Mouse (Mus musculus) heart, postnatal 14 days (tissue): ENCODE measurements around the gene Npff. TPM values are rescaled to one million over a fixed set of nuclear protein-coding genes. Genes with fewer than 3 reads are reported as not detected.

Experiments
- DNase-seq, 2 experiments: peaks; one replicate each; pipeline ENCODE4 v3.0.0; 2021 to 2022
- intact Hi-C: fragments of 180-260 bp; cut with DNase I; formaldehyde crosslinking; loops from one replicate; pipeline ENCODE4 v1.15.1; 2025
- total RNA-seq, 2 experiments: library from RNA; stranded (reverse); gene quantifications; 2 replicates each; pipeline ENCODE4 v1.2.3; 2021

The Npff gene
- total RNA-seq, 2 experiments from 2014 or later: 2.7 to 3.5 TPM

DNA sequence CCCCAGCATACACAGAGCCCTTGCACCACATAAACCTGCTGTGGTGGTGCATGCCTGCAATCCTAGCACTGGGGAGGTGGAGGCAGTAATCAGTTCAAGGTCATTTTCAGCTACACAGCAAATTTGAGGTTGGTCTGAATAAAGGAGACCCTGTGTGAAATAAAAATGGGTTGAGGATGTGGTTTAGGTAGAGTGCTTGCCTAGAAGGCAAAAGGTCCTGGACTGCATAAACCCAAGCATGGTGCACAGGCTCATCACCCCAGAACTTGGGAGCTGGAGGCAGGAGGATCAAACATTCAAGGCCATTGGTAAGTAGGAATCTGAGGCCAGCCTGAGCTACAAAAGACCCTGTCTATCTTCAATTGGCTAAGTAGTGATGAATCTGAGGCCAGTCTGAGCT is 17.2 kb downstream of the Npff start:
- no peak for DNase-seq
- intact Hi-C loops: no loop called here

DNA sequence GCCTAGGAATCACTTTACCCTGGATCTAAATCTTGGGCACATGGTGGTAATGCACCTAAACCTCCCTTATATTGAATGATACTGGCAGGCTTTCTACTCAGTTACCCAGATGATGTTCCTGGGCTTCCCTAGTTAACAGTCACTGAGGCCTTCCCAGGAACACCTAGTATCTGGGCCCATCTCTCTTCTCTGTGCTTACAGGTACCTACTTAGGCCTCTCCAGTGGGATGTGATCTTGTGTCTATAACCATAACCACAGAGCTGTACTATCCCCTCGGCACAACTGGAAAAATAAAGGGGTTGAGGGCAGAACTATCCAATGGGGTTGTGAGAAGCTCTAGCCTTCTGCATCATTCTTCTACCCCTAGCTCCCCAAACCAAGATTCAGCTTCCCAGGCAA is 17.9 kb downstream of the Npff start:
- DNase-seq: no peak
- intact Hi-C loops: no loop called here

- intact Hi-C loops: no loop called here
- no peak for DNase-seq
These were observed 18.3 kb downstream of the Npff start for GRCm38 (mm10) chr15:102506464-102506830.

DNA sequence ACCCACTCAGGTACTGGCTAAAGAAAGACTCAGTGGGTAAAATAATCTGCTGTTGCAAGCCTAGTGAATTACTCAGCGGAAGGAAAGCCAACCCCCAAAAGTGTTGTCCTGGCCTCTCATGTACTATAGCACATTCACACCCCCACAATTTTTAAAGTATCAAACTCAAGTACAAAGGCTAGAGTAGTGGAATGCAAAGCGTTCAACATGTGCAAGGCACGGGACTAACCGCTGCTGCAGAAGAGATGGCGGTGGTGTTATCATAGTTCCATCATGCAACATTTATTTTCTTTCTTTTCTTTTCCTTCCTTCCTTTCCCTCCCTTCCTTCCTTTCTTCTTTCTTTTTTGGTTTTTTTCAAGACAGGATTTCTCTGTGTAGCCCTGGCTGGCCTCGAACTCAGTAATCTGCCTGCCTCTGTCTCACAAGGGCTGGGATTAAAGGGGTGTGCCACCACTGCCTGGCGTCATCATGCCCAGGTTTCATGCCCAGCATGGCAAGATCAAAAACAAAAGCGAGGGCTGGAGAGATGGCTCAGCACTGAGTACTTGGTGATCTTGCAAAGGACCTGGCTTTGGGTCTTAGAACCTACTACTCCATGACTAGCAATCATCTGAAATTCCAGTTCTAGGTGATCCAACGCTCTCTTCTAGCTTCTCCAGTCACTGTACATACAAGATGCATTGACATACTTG is 18.8 kb downstream of the Npff start:
- DNase-seq: no peak

DNA sequence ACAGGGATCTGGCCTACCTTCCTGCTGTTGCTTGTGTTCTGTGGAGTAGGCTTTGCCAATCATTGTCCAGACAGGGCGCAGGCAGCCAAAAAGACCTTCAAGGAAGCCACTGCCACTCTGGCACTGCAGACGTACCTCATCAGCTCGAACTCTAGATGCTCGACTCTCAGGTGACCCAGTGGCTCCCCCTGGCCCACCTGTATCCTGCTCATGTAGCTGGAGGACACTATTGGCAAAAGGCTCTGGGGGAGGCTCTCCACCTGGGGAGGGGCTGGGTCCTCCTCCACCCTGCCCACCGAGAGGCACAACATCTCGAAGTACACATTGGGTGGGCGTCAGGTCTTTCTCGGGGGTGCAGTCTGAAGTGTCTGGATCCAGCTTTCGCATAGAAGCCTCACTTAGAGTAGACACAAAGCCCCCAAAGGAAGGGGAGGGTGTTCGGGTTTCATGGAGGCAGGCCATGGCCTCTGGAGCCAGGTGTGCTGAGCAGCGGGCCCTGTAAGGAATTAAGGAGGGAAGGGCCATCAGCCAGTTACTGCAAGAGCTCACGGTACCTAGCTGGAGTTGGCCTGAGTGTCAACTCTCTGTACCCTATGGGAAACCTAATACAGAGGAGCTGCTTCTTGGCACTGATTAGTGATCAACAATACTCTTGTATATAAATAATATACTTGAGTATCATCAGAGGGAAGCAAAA is 19.5 kb downstream of the Npff start:
- intact Hi-C loops: no loop called here
- no peak for DNase-seq

More for the DNA sequence above, 18.8 kb downstream of the Npff start:
- intact Hi-C loops: no loop called here

DNA sequence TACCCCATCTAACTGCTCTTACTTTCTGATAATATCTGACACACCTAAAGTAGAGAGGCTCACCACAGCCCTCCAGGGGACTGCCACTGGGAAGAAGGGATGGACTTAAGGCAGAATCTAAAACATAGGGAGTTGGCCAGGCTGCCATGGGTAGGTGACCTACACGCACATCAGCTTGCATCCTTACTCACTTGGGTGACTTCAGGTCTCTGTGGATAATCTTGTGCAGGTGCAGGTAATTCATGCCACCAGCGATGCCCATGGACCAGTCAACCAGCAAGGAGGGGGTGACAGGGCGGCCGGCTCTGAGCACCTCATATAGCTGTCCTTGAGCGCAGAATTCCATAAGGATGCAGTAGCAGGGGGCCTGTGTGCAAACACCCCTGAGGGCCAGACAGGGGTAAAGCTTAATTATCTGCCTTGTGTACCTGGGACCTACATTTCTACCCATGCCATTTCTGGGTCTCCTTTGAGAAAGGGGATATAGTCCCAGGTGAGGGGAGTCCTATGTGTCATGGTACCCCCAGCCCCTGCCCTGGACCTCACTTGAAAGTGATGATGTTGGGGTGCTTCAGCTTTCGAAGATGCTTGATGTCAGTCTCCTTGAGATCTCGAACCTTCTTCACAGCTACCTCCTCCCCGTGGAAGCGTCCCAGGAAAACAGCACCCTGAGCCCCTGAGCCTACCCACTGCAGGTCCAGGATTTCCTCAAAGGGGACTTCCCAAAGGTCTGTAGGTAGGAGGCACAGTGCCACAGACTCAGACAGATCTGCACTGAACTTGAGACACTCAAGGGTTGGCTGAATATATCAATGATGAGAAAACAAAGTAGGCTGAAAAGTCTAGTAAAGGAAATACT is 20.6 kb downstream of the Npff start:
- no peak for DNase-seq
- intact Hi-C loops: no loop called here

DNA sequence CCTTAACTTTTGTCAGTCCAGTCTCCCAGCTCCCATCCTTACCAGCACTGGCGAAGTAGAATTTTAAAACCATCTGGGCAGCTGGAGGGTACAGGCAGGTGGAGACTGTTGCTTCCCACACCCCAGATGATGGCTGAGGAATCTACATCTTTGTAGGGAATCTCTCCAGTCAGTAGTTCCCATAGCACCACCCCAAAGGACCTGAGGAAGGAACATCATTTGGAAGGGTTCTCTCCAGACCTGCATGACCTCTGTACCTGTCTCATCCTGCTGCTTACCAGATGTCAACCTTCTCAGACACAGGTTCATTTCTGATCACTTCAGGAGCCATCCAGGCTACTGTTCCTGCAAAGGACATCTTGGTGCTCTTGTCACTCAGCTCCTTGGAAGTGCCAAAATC is 21.3 kb downstream of the Npff start, which contains the start of gene Gm10337:
Gm10337 (plus strand) TSS at position 276 of the 400 bp plus-strand sequence.
- DNase-seq: no peak
- intact Hi-C loops: no loop called here

DNA sequence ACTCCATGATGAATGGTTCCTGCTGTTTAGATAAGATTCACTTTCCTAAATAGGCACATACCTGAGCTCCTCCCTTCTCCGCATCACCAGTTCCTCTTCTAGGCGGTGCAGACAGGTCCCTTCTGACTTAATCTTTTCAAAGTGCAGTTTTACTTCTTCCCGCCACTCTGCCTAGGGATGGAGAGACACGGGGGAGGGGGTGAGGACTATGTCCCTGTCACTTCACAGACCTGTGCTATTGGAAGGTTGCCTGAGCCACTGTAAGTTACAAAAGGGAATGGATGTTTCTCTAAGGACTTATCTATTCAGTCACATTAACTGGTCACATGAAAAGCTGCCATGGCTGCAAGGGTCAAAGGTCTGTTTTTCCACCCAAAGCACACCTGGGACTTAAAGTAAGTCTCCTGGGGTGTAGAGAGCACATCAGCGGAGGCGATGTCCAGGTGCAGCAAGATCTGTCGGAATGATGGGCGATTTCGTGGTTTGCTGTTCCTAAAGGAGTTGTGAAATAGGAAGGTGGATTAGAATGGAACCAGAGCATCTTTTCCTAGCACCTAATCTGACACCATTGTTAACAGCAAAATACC is 22.4 kb downstream of the Npff start:
- intact Hi-C loops: no loop called here

DNA sequence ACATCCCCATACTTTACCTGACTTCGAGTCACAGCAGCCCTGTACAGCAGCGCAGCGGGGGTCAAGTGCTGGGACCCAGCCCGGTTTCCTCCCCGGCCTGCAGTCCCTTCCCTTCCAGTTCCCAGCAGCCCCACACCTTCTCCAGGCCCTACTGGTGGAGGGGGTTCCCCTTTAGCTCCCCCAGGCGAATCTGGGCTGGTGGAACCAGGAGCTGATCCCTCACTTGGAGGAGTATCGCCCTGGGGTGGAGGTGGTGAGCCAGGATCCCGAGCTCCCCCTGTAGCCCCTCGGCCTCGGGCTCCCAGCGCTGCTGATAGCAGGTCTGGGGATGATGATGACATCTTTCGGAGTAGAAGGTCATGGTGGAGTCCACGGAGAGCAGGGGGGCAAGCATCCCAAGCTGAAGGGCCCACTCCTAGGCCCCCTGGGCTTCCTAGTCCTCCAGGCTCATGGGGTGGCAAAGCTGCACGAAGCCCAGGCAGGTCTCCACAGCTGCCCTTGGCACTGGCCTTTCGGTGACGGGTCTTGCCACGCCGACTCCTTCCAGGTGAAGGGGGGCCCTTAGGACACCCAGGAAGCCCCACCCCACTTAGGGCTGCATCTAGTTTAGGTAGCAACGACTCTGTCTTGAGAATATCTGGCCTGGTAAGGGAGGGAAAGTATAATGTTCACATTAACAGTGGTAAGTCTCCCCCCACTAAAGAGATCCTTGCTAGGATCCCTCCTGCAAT is 23.5 kb downstream of the Npff start:
- no peak for DNase-seq
- intact Hi-C loops: no loop called here

More for the DNA sequence above, 22.4 kb downstream of the Npff start:
- DNase-seq: no peak

GRCm38 (mm10) chr15:102500479-102500878 is 24.3 kb downstream of the Npff start:
- no peak for DNase-seq
- intact Hi-C loops: no loop called here

DNA sequence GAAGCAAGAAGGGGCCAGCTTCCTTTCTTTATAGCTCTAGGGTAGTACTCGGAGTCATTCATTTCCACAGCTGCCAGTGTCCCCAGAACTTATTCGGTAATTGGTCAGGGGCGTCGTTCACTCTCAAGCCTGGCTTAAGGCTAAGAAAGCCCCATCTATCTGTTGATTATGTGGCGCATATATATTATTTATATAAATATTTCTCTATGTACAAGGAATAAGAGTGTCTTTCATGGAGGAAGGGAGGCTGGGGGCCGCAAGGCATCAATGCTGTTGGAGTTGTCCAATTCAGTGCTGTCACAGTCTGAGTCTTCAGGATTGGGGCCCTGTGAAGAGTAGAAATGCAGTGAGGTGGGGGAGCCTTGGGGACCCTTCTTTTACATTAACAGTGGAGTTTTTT is 24.9 kb downstream of the Npff start:
- DNase-seq: no peak
- intact Hi-C loops: no loop called here

DNA sequence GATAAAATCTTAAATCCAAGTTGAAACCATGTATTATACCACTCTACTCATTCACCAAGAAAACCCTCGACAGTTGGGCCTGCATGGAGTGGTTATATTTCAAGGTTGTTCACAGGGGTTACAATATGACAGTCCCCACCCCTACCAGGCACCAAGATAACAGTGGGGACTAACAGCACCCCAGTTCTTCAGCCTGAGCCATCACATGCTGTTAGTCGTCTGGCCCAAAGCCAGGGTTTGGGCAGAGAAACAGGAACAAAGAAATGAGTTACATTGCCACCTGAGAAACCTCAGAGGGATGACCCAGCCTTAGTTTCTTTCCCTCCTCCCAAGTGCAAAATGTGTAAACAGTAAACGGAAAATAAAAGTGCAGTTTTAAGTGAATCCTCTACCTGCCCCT is 25.4 kb downstream of the Npff start:
- no peak for DNase-seq
- intact Hi-C loops: no loop called here

DNA sequence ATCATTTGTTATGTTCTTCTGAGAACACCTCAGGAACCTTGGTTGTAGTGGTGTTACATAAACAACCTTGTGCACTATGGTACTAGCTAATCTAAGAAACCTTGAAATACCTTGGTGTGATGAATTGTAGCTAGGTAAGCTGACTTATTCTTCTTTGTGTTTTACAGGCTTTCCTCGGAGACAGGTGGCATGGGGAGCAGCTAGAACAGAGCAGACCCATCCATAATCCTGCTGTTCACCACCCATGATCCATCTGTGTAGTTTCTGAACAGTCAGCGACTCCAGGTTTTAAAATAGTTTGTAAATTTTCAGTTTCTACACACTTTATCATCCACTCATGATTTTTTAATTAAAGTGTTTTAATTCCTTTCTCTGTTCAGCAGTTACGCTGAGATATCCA is 26.4 kb downstream of the Npff start:
- DNase-seq: no peak
- intact Hi-C loops: no loop called here

DNA sequence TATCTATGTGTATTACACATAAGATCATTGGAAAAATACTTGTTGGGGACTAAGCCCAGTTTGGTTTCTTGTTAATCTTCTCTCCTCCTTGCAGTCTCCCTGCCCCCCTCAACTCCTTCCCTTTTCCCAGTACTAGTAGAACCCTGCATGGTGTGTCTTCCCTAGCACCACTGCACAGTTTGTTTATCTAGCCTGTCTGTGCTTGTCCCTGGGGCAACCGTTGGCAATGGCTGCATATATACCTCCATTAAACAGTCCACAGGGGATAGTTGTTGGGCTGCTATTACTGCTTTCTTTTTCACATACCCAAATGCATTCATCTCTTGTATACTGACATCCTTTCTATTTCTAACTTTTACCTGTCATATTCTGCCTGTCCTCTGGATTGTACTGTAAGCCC is 37.1 kb downstream of the Npff start:
- DNase-seq: no peak
- intact Hi-C loops: loop anchor here (2.0 kb wide), 1 partner anchor 13 kb away; no protein-coding TSS in a partner anchor

DNA sequence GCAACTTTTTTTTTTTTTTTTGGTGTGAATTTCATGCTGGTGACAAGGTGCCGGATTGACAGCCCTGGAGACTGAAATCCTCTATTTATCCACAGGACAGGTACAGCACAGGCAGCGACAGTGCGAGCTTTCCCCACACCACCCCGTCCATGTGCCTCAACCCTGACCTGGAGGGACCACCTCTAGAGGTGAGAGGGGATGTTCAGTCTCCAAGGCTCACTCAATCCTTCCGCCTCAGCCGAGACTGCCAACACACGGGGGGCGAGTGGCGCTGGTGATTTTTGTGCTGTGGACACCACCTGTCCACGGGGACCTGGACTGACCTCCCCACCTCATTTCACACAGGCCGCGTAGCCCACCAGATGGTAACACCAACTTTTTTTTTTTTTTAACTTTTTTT is 38.9 kb downstream of the Npff start:
- no peak for DNase-seq
- intact Hi-C loops: no loop called here

GRCm38 (mm10) chr15:102483136-102483535 is 41.6 kb downstream of the Npff start:
- intact Hi-C loops: no loop called here
- no peak for DNase-seq

GRCm38 (mm10) chr15:102474520-102474919 is 50.2 kb downstream of the Npff start:
- no peak for DNase-seq
- intact Hi-C loops: loop anchor here (2.0 kb wide), 2 partner anchors 14 to 34 kb away; no protein-coding TSS in a partner anchor
